Comparison of ENCODE assay signal across 8 mouse cellular contexts in the genomic region with DNA sequence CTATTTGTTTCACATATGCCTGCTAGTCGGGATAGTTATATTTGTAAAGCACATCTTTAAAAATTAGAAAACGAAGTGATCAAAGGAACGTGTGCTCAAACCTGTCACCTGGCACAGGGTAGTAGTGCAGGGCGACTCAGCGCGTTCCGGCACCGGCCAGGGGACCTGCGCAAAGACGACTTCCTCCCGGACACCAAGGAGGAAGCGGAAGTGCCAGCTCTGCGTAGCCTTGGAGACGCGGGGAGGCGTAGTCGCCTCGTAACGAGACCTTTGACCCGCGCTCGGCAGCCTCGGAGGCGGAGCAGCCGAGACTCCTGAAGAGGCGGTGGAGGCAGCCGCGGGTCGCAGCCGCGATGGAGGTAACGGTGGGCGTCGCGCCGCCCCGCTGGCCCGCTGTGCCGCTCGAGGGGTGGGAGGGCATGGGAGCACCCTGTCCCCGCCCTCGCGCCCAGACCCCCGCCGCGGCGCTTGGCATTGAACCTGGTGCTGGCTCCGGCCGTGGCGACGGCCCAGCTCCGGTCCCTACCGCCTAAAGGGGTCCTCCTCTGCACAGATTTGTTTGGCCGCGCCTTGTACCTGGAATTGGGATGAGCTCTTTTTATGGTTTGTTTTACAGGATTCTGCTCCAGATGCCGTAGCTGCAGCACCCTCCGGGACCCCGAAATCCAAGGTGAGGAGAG. TPM values are rescaled to one million over a fixed set of nuclear protein-coding genes. Genes with fewer than 3 reads are reported as not detected.
DNase-seq lines count a peak whose midpoint lies in the region; ATAC-seq lines count a peak whose summit lies in the region.

A gene (plus strand): TSS at position 285 of the 680 bp plus-strand sequence.

- H3K4me3 ChIP-seq in heart, embryonic 14.5 days (ENCODE audit: control insufficient read depth in 1 of 2, insufficient read depth in 1 of 2, low read depth in 1 of 2, low read length in 2 of 2): peak within 1 kb of the TSS; percentile 72 to 99
- peak within 1 kb of the TSS; percentile 92 for H3K4me3 ChIP-seq in liver, embryonic 13.5 days (replicated peaks)
- H3K4me3 ChIP-seq in stomach, embryonic 16.5 days (replicated peaks; ENCODE audit: low read length): peak within 1 kb of the TSS; percentile 68

- H3K27me3 ChIP-seq in heart, embryonic 14.5 days (ENCODE audit: control insufficient read depth, insufficient read depth, low read length): no peaks in the 10 kb centered on the region
- no peaks in the 10 kb centered on the region for H3K27me3 ChIP-seq in liver, embryonic 13.5 days
- no peaks in the 10 kb centered on the region for H3K27me3 ChIP-seq in stomach, embryonic 16.5 days (ENCODE audit: control insufficient read depth, insufficient read depth, low read length)

- no peaks in the 10 kb centered on the region for H3K9me3 ChIP-seq in heart, embryonic 14.5 days (ENCODE audit: control insufficient read depth, low read length)
- H3K9me3 ChIP-seq in liver, embryonic 13.5 days (replicated peaks): no peaks in the 10 kb centered on the region
- no peaks in the 10 kb centered on the region for H3K9me3 ChIP-seq in stomach, embryonic 16.5 days (replicated peaks; ENCODE audit: control insufficient read depth, low read length)

- H3K4me2 ChIP-seq in heart, embryonic 14.5 days (ENCODE audit: low read length): peak within 1 kb of the TSS; percentile 58
- H3K4me2 ChIP-seq in liver, embryonic 13.5 days: peak within 1 kb of the TSS; percentile 85
- H3K4me2 ChIP-seq in stomach, embryonic 16.5 days (ENCODE audit: low read depth, low read length): peak within 1 kb of the TSS; percentile 70

- peaks cover 2 to 11% of the 10 kb centered on the region in 2 experiments; a peak in 3 of 4 replicates for H3K4me1 ChIP-seq in heart, embryonic 14.5 days (ENCODE audit: control insufficient read depth in 2 of 2, insufficient read depth in 2 of 2, low read length in 2 of 2)
- peaks cover 23% of the 10 kb centered on the region for H3K4me1 ChIP-seq in liver, embryonic 13.5 days (replicated peaks)
- peaks cover 5% of the 10 kb centered on the region for H3K4me1 ChIP-seq in stomach, embryonic 16.5 days (ENCODE audit: control insufficient read depth, insufficient read depth, low read length)

- WGBS in heart, embryonic 14.5 days: under 1% methylated on average over 54 of the region's 58 CpGs
- WGBS in liver, embryonic 13.5 days (ENCODE audit: insufficient replicate concordance): under 1% methylated on average over 57 of the region's 58 CpGs
- WGBS in stomach, embryonic 16.5 days: under 1% methylated on average over 58 of the region's 58 CpGs

- H3K36me3 ChIP-seq in heart, embryonic 14.5 days (ENCODE audit: control insufficient read depth, insufficient read depth, low read length): peaks cover 22% of the 10 kb centered on the region
- H3K36me3 ChIP-seq in liver, embryonic 13.5 days: peaks cover 3% of the 10 kb centered on the region; the same call in 1 of the 2 replicates
- H3K36me3 ChIP-seq in stomach, embryonic 16.5 days (ENCODE audit: control insufficient read depth, insufficient read depth, low read length): peaks cover 5% of the 10 kb centered on the region; the same call in 1 of the 2 replicates

- peak; percentile 79 for DNase-seq in c-Kit-negative CD71-positive TER-119-positive erythroid progenitor cells, embryonic 14.5 days (ENCODE audit: low read depth, low spot score)
- DNase-seq in fibroblast of lung, adult 2 months (ENCODE audit: low read depth): peak; percentile 81
- peak; percentile 96 for DNase-seq in kidney, postnatal 14 days
- peak; percentile 88 for DNase-seq in liver, embryonic 13.5 days
- peak; percentile 93 for DNase-seq in neural tube, embryonic 10.5 days (ENCODE audit: extremely low spot score, low spot score)

- peak; percentile 100 for ATAC-seq in CD4-positive, CD25-positive, alpha-beta regulatory T cell, adult 4 months
- peak; percentile 96 for ATAC-seq in heart, embryonic 14.5 days (ENCODE audit: insufficient number of reproducible peaks, insufficient read depth, low FRiP score, low read depth)
- peak; percentile 99 for ATAC-seq in liver, embryonic 13.5 days (ENCODE audit: low read depth)
- ATAC-seq in stomach, embryonic 16.5 days (ENCODE audit: insufficient read depth, low FRiP score): peak; percentile 97

- peak within 1 kb of the TSS; percentile 74 to 84 for H3K27ac ChIP-seq in heart, embryonic 14.5 days (replicated peaks in 1 of 2; ENCODE audit: control insufficient read depth in 1 of 2, insufficient read depth in 1 of 2, low read depth in 2 of 2, low read length in 2 of 2)
- H3K27ac ChIP-seq in liver, embryonic 13.5 days: peak within 1 kb of the TSS; percentile 66
- peak within 1 kb of the TSS; percentile 80 for H3K27ac ChIP-seq in stomach, embryonic 16.5 days (ENCODE audit: low read length)

- peak within 1 kb of the TSS; percentile 86 for H3K9ac ChIP-seq in heart, embryonic 14.5 days (ENCODE audit: low read length)
- H3K9ac ChIP-seq in liver, embryonic 13.5 days: peak within 1 kb of the TSS; percentile 83
- H3K9ac ChIP-seq in stomach, embryonic 16.5 days (ENCODE audit: low read length): peak within 1 kb of the TSS; percentile 83

RNA-seq across cellular contexts. Expression of the gene that starts here (rescaled TPM):
- polyA plus RNA-seq in CD4-positive, CD25-positive, alpha-beta regulatory T cell, adult 4 months (2017; shearing (Covaris generic)): 10 to 100 TPM; 62.8 to 84.8 TPM
- polyA plus RNA-seq in heart, embryonic 14.5 days (2014; fragmentation: Nextera tagmentation; extraction: Ambion mirVana): 37.3 and 39.3 TPM in 2 replicates
- polyA plus RNA-seq in liver, embryonic 13.5 days (2015; fragmentation: Nextera tagmentation; extraction: Ambion mirVana): 27.2 and 35.2 TPM in 2 replicates
- polyA plus RNA-seq in stomach, embryonic 16.5 days (2015; fragmentation: Nextera tagmentation; extraction: Ambion mirVana): 49.7 and 67.0 TPM in 2 replicates

Comparison
In these comparisons a context has a peak if more than half of its experiments do, and no peak if none do; other contexts are left out.
1. Peak in every context shown above with its lines: DNase-seq, ATAC-seq, H3K4me3 ChIP-seq and H3K27ac ChIP-seq.